Mouse (Mus musculus) inflammation-experienced regulatory T-cells, adult 6 months (primary cell): ENCODE data around the gene Taar9. TPM values are rescaled to one million over a fixed set of nuclear protein-coding genes. Genes with fewer than 3 reads are reported as not detected.
"Not testable (repeated sequence)": the region's sequence is repeated elsewhere in the genome, so short reads cannot be mapped to it uniquely, and the experiment has no call there.

Source experiments
- ATAC-seq: one replicate; pipeline ENCODE4 v1.8.0; 2017
- polyA plus RNA-seq, 3 experiments: library from polyadenylated mRNA; unstranded; fragments of 100-300 nt; shearing (Covaris generic); gene quantifications; one replicate each; pipeline ENCODE4 v1.2.1; 2017

The Taar9 gene
- polyA plus RNA-seq = not detected

DNA sequence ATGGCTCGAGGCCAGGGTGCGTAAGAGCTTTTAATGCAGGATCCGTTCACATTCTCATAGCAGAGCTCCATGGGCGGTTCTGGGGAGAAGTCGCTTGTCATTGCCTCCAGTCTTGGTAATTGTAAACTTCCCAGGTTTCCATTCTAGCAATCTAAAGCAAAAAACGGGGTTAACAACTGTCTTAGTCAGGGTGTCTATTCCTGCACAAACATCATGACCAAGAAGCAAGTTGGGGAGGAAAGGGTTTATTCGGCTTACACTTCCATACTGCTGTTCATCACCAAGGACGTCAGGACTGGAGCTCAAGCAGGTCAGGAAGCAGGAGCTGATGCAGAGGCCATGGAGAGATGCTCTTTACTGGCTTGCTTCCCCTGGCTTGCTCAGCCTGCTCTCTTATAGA, at the start of gene Taar9:
TSS of gene Taar9 (minus strand) at position 101 of the 400 bp plus-strand sequence.
- ATAC-seq = not testable (repeated sequence)

DNA sequence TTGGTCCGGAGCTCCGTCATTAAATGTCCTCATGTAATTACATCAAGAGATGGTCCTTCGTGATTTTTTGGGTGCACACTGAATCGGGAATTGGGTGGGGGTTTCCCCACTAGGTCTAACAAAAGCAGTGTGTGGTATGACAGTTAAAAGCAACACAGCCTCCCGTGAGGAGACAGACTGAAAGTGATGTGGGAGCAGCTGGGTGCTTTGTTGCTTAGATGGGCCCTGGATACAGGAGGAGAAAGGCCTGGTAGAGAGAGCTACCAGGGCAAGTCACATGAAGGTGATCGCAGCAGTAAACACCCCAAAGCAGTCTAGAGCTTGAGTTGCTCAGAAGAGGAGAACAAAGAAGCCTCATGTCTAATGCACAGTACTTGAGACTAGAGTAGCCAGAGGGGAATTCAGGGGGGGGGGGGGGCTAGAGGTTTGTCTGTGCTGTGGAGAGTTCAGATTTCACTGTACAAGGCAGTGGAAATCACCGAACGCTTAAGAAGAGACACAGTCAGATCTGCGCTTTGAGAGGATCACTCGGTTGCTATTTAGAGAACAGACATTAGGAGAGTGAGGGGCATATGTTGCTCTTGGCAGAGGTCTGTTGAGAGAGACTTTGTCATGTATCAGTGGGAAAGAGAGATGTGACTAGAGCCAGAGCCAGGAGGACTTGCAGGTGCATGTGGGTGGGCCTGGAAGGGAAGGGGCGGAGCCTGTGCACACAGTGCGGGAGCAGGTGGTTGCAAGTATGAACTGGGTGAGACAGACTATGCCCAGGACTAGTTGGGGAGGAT, 49.3 kb upstream of the Taar9 start:
- peak; percentile 58 for ATAC-seq

DNA sequence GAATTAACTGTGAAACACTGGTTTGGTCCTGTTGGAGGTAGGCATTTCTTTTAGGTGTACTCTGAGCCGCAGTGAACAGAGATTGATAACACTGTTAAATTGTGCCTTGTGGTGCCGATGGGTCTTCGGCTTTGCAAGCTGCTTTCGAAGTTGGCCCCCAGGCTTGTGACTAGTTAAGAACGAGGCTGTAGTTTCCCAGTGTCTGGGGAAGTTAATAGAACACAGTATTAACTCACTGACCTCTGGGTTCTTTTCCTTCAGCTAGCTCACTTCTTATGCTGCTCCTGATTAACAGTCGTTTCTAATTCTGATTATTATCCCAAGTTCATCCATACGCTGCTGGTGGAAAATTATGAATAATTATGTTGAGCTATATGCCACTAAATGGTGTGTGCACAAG, 40.8 kb upstream of the Taar9 start:
- ATAC-seq = no peak

DNA sequence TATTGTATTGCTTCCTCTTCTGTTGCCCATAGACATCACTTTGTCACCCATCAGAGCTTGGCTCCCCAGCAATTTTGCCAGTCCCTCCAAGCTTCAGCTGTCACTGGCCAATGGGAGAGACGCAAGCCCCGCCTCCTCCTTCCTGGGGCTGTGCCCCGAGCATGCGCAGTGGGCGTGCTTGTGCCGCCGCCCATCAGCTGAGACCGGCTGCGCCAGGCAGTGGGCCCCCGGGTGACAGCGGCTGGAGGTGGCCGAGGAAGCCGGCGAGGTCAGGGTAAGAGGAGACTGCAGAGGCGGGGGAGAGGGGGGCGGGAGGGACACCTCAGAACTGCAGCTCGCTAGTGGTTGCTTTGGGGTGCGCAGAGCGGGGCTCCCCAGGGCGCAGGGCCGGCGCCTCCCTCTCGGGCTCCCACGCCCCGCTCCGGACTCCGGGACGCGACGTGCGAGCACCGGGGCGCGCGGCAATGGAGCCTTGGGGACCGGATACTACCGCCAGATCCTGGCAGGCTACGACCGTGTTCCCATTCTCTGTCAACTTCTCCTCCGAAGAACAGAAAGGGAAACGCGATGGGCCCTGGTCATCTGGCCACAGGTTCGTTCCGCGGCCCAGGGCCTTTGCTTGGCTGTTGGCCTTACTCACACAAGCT, 39.9 kb upstream of the Taar9 start, which contains the start of gene Stx7:
TSS of gene Stx7 (plus strand) at position 168 of the 647 bp plus-strand sequence.
- ATAC-seq = peak; percentile 94

DNA sequence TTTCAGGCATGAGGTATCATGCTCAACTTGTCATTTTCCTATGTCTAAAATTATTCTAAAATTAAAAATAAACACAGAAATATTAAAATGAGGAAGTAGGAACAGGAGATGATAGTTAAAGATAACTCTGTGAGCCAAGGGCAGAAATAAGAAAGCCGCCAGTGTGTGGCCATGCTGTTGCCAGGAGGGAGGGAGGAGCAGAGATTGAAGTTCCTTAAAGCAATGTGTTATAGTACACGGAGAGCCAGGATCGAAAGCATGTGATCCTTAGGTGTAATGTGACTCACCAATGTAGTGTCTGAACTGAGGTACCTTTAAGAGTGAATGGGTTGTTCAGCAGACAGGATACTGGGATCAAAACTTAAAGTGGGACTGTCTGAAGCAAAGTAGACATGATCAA, 33.4 kb upstream of the Taar9 start:
- no peak for ATAC-seq

DNA sequence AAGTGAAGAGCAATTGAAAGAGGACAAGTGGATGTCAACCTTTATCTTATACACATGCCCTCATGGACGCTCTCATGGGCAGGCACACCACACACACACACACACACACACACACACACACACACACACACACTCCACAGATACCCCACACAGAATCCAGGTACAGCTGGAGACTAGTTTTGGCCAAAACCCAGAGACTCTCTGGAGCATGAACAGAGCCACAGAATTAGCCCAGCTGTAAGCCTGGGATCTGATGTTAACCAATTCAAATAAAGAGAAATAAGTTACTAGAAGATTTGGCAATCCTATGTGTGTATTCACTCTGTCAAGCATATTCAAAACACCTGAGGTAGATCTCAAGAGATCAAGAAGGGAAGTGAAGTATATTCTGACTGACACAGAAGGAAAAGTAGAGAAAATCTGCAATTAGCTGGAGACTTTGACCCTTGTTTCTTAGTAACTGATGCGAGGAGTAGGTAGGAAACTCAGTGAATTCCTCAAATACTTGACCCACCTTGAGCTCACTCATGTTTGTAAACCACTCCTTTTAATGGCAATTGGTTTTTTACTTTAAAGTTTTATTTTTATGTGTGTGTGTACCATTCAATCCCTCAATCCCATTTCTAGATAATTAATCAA, 29.4 kb upstream of the Taar9 start:
- no peak for ATAC-seq

DNA sequence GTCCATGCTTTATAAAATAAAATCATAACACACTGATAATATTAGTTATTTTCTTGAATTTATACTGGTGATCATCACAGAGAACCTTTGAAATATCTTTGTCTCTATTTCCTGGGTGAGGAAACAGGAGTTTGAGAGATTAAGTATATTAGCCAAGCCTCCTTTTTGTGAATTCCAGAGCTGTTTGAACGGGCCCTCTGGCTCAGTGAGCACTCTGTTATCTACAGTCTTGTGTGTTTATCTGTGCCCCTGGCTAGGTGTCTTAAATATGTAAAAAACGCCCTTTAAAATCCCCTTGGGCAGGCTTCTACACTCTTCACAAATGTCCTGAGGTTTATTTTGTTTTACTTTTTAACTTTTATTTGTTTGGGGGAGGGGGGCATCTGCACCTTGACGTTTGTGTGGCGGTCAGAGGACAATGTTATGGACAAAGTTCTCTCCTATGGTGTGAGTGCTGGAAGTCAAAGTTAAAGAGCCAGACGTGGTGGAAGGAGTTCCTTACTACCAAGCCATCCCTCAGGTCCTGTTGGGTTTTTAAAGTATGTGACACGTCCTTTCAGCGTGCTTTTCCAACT, 24.8 kb upstream of the Taar9 start:
- no peak for ATAC-seq

DNA sequence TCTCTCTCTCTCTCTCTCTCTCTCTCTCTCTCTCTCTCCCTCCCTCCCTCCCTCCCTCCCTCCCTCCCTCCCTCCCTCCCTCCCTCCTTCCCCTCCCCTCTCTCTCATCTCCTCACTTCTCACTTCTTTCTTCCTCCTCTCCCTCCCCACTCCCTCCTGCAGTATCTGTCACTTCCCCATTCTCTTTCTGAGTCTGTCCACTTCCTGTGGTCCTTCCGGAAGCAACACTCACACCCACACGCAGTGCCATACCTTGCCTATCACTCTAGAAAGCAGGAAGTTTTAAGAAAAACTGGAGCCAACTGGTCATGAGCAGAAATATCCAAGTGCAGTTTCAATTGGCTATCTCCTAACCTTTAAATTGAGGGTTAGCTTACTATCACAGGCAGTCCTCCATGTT, 23.8 kb upstream of the Taar9 start:
- no peak for ATAC-seq

DNA sequence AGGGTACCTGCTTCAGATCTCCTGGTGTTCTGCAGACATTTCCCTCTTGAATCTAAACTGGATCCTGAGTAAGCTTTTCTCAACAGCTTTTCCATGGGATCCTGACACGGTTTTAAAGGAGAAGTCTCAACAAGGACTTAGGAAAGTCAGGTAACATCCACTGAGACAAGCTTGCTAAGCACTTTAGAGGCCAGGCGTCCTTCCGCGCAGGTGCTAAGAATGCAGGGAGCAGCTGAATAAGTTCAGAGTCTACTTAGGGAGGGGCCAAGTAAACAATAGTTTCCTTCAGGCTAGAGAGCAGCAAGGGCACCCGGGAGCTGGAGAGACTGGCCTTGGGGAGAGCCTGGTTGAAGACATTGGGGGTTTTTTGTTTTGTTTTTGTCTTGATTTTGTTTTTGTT, 22.9 kb upstream of the Taar9 start:
- ATAC-seq = no peak

DNA sequence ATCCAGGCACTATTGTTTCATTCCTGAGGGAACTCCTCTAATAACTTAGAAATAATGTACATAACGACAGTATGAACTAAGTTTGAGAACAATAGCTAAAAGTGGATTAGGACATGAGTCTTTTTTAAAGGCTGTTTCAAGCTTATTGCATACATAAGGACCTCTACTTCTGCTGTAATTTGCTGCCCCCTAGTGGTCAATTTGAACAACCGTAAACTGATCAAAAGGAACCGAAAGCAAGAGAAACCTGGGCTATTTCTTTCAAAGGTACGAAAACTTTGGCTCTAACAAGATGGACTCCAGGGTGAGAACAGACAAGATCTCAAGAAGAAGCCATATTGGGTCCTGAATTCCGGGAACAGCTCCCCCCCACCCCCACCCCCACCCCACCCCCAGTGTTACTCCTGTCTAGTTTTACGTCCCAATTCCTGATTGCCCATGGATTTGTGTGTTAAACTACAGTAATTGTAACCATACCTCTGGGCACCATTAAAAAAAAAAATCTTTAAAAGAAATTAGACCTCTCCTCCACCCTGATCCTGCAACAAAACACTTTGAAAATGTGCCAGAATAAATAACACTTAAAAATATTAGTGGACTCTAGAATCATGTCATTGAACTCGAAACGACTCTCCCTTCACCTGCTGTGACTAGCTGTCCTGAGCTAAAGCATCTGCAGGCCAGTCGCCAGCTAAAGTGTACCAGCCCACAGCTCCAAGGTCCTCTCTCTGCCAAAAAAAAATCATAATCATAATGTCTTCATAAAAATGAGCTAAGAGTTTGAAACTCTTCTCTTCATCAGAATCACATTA, 22.3 kb upstream of the Taar9 start:
- peak; percentile 90 for ATAC-seq

DNA sequence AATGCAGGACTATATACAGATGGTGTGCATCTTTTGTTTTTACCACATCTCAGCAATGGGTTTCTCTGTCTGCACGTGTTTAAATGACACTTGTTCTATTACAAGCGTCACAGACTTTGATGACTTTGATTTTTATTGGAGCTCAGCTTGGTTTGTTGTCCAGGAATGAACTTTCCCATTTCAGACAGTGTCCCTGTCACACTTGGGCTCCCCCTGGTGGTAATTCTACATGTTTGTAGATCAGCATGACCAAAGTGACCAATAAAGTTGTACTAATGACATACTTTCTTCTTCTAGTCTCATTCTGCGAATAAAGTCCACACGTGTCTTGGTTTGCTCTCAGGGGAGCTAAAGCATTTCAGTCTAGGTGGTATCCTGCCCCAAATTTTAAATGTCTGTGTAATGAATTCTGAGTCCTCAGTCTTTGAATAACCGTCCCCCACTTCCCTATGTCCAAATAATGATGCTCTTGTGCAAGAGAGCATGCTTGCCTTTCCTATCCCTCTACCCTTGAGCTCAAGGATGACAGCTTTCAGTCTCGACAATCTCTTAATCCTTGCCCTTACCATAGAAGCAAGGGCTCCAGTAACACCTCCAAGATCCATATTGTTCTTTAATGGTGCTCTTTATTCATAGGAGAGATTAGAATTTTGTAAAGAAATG, 1.9 kb upstream of the Taar9 start:
- ATAC-seq = no peak

DNA sequence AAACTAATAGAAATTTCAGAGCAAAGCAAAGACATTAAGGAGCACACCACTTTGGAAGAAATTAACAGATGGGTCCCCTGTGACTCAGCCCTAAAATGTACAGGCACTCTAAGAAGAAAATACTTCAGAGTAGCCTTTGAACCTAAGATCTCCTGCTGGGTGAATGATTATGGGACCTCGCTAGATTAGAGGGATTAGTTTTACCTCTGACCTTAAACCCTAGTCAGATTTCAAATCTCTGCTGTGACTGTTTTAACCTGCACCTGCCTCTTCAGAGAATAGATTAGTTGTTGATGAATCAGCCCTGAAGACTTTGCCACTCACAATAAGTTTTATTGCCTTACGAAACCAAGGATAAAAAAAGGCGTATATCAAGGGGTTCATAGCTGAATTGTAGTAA, 1.1 kb downstream of the Taar9 start:
- ATAC-seq = no peak

DNA sequence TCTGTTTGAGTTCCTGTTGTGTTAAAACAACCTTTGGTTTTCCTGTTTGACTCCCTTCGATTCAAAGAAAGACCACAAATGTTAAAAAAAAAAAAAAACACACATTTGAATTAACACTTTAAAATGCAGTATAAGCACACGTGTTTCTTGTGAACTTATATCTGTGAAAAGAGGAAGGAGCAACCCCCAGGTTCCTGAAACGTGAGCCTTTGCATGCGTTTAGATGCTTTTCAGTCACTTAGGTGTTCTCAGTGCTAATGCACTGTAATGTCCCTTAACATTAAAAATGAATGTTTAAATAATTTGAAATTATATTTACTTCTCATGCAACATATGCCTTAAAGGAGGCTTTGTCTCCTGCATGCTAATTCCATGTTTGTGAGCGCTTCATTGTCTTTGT, 1.6 kb downstream of the Taar9 start:
- ATAC-seq = no peak

DNA sequence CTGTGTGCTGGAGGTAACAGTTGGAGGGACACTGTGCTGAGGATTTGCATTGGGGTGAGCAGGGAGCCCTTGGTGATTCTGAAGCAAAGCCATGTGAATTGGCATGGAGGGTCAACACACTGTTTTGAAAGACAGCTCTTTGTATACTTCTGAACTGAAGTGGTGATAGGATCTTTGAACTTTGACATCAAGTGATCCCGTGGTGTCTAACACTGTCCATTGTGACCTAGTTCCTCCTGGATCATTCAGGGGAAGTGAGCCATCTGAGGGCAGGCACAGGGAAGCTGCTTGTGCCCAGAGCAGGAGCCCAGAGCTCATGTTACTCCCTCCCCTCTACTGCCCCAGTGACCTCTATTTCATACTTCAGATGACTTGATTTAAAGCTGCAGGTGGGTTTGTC, 6.0 kb downstream of the Taar9 start:
- ATAC-seq = not testable (repeated sequence)

DNA sequence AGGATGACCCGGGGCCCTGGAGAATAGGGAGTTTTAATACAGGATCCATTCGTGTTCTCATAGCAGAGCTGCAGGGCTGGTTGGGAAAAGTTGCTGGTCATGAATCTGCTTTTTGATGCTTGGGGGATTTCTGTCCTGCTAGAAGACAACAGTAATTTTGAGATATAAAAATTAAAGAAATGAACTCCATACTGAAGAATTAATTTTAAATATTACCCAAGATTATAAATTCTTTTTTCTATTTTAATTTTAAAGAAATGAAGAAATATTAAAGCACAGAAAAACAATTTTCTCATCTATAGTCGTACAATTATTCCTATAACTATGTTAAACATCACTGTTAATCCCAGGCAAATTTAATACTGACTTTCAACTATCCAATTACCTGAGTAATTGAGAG, 7.5 kb downstream of the Taar9 start, which contains the start of gene Taar8c:
TSS of gene Taar8c (minus strand) at position 101 of the 400 bp plus-strand sequence.
- not testable (repeated sequence) for ATAC-seq

DNA sequence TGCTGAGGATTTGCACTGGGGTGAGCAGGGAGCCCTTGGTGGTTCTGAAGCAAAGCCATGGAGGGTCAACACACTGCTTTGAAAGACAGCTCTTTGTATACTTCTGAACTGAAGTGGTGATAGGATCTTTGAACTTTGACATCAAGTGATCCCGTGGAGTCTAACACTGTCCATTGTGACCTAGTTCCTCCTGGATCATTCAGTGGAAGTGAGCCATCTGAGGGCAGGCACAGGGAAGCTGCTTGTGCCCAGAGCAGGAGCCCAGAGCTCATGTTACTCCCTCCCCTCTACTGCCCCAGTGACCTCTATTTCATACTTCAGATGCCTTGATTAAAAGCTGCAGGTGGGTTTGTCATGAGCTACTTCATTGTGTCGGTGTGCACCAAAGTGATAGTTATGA, 12.3 kb downstream of the Taar9 start:
- not testable (repeated sequence) for ATAC-seq

DNA sequence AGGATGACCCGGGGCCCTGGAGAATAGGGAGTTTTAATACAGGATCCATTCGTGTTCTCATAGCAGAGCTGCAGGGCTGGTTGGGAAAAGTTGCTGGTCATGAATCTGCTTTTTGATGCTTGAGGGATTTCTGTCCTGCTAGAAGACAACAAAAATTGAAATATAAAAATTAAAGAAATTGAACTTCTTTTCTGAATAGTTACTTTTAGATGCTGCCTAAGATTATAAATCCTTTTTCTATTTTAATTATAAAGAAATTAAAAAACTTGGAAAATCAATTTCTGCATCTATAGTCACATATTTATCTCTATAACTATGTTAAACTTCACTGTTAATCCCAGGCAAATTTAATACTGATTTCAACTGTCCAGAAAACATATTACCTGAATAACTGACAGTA, 17.1 kb downstream of the Taar9 start, which contains the start of gene Taar8b:
TSS of gene Taar8b (minus strand) at position 101 of the 400 bp plus-strand sequence.
- no peak for ATAC-seq

DNA sequence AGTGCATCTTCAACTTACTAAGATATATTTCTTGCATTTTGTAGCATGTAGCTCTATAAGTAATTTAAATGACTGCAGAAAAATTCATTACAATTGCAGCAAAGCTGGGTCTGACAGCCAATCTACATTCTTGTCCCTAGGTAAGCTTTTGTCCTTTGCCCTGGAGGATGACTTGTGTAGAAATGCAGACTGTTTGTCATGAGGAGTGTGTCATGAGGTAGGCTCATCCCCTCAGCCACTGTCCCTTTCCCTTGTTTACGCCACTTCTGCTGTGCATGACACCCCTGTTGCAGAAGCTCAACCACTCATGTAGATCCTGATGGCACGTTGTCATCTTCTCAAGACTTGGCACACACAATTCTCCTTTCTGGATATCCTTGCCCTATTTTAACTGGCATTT, 22.2 kb downstream of the Taar9 start:
- no peak for ATAC-seq

DNA sequence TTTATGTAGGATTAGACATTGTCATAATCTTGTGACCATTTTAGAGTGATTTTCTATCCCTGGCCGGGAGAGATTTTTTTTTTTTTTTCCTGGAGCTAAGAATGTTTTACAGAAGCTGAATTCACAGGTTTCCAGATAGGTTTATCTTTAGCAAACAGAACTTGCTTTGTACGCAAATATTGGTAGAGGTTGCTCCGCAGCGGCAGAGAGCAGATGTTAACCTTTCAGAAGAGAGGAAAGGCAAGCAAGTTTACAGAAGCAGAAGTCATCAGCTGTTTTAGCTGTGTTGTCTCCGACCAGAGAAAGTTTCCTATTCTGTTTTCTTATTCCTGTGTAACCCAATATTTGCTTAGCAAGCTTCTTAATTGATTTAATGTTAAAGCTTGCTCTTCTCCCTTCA, 22.8 kb downstream of the Taar9 start:
- no peak for ATAC-seq

DNA sequence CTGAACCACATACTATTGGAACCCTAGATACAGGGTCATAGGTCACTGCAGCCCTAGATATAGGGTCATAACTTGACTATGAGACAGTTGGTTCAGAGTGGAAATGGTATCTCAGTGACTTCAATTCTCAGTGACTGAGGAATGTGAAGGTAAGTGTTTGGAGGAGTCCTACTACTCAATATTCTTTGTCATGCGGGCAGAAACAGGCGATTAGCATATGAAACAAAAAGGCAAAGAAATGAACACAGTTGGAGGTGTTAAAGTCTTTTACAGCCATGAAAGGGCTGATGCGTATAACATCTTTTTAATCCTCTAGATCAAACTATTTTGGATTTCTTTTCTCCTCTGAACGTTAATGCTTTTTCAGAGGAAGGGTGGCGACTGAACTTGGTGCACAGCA, 23.4 kb downstream of the Taar9 start:
- ATAC-seq = no peak

DNA sequence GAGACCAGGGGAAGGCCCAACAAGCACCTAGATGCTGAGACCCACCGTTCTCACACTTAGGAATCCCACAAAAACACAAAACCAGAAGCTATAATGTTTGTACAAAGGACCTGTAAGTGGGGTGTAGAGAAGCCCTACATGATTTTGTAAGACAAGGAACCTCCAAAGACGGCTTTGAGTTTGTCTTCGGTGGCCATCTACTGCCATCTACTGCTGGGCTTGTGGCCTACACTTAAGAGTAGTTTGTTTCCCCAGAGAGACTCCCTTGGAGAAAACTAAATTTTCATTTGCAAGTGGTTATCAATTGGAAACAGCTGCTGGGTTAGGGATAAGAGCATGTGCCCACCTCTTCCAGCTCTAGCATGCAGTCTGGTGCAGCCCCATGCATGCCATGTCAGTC, 29.2 kb downstream of the Taar9 start:
- no peak for ATAC-seq

DNA sequence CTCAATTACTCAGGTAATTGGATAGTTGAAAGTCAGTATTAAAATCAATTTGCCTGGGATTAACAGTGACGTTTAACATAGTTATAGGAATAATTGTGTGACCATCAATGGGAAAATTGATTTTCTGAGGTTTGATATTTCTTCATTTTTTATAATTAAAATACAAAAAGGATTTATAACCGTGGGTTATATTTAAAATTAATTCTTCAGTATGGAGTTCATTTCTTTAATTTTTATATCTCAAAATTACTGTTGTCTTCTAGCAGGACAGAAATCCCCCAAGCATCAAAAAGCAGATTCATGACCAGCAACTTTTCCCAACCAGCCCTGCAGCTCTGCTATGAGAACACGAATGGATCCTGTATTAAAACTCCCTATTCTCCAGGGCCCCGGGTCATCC, 33.1 kb downstream of the Taar9 start, which contains the start of gene Taar8a:
TSS of gene Taar8a (plus strand) at position 301 of the 400 bp plus-strand sequence.
- not testable (repeated sequence) for ATAC-seq
